Mouse (Mus musculus) G1E (cell line): Measurements from ENCODE around the gene Spag9.

Experiments
- CTCF ChIP-seq: IDR thresholded peaks from 2 replicates; pipeline ENCODE4 v1.5.1; 2012; ENCODE audit warnings: low read depth, low read length, inconsistent platforms, mixed read lengths
- GATA1 ChIP-seq: IDR thresholded peaks from 2 replicates; pipeline ENCODE4 v1.6.1; 2012; ENCODE audit warnings: borderline replicate concordance, low read length, inconsistent platforms, mixed read lengths
- GATA2 ChIP-seq: IDR thresholded peaks from 2 replicates; pipeline ENCODE4 v1.6.1; 2012; ENCODE audit warnings: low read depth, low read length, inconsistent platforms, borderline replicate concordance
- POLR2AphosphoS5 ChIP-seq: IDR thresholded peaks from 2 replicates; pipeline ENCODE4 v1.6.1; 2012; ENCODE audit warnings: low read depth, low read length, inconsistent platforms; ENCODE audit not compliant: insufficient replicate concordance
- TAL1 ChIP-seq: conservative IDR thresholded peaks from 2 replicates; pipeline ENCODE4 v1.6.1; 2012; ENCODE audit warnings: low read depth, low read length, inconsistent platforms, mixed read lengths

DNA sequence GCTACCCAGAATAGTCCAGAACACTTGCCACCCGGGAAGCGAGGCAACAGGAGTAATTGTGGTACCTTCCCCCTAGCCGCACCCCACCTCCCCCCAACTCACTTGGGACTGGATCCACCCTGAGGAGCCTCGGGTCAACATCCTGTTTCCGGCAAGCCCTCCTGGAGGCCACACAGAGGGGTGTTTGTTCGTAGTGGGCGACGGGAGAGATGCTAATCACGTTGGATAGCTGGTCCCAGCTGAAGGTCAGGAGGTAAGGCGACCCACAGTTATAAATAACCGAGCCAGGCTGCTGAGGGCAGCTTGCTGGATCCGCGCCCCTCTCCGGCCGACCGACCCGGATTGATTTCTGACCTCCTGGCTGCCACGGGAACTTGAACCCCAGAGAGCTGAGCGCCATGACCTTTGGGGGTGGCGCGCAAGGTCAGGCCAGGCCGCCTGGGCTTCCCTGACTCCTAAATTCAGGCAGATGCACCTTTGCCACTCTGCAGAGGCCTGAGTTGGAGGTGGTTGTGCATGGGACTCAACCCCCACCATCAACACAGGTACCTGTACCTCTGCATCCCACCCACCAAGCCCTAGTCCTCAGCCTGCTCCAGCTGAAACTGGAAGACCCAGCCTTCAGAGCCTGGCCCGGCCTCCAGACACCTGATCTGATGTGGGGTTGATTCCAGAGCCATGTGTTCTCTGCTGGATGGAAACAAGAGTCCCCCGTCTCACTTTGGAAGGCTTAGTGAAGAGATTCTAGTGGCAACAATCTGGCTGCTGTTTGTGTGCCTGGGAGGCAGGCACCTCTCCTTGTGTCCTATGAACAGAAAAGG, 142.7 kb downstream of the Spag9 start:
- no peak for TF ChIP-seq GATA1
- no peak for TF ChIP-seq CTCF
- TF ChIP-seq GATA2: no peak
- TF ChIP-seq TAL1: no peak
- TF ChIP-seq POLR2AphosphoS5: no peak
